Mouse (Mus musculus) small intestine, adult 2 months (tissue): ENCODE results near the gene Selplg. TPM values are rescaled to one million over a fixed set of nuclear protein-coding genes. Genes with fewer than 3 reads are reported as not detected.

Source experiments
- H3K27ac ChIP-seq: fragments of 200-500 bp; 2 replicates; pipeline ENCODE4 v1.5.1; 2012; ENCODE audit warnings: low read depth, low read length, control low read depth, inconsistent platforms; ENCODE audit not compliant: insufficient read depth
- H3K27me3 ChIP-seq: fragments of 200-500 bp; 2 replicates; pipeline ENCODE4 v1.6.1; 2012; ENCODE audit warnings: mild to moderate bottlenecking, moderate library complexity, low read length, inconsistent platforms; ENCODE audit not compliant: control insufficient read depth, insufficient read depth
- H3K36me3 ChIP-seq: fragments of 200-500 bp; 2 replicates; pipeline ENCODE4 v1.6.1; 2012; ENCODE audit warnings: mild to moderate bottlenecking, low read length, control low read depth, inconsistent platforms; ENCODE audit not compliant: control insufficient read depth, insufficient read depth
- H3K4me1 ChIP-seq: fragments of 200-500 bp; 2 replicates; pipeline ENCODE4 v1.6.1; 2012; ENCODE audit warnings: low read length, inconsistent platforms, mixed read lengths; ENCODE audit not compliant: control insufficient read depth, insufficient read depth, insufficient read length
- H3K4me3 ChIP-seq: fragments of 200-500 bp; 2 replicates; pipeline ENCODE4 v1.5.1; 2012; ENCODE audit warnings: low read depth, mild to moderate bottlenecking, control low read depth, inconsistent platforms, low read length, moderate library complexity
- CTCF ChIP-seq: fragments of 200-500 bp; IDR thresholded peaks from 2 replicates; pipeline ENCODE4 v1.5.1; 2012; ENCODE audit warnings: low read depth, mild to moderate bottlenecking, control low read depth, inconsistent platforms, low read length, moderate library complexity, mixed read lengths; ENCODE audit not compliant: insufficient replicate concordance, insufficient read length; ENCODE audit errors: extremely low read depth
- POLR2A ChIP-seq: fragments of 200-500 bp; IDR thresholded peaks from 2 replicates; pipeline ENCODE4 v1.6.1; 2012; ENCODE audit warnings: low read depth, mild to moderate bottlenecking, control low read depth, inconsistent platforms, low read length, moderate library complexity
- WGBS: fragments of 180-500 bp; shearing (Covaris S2); methylation state at CpG from one replicate; pipeline ENCODE4 v1.1.7; 2018; 5-methylcytosine and 5-hydroxymethylcytosine counted together
- polyA plus RNA-seq: library from polyadenylated mRNA; depleted of rRNA; stranded (reverse); fragments of >200 nt; gene quantifications from 2 replicates; pipeline ENCODE4 v1.2.3, GENCODE M21; 2012

Selplg gene
- polyA plus RNA-seq, 1 experiment = 52.3 TPM

DNA sequence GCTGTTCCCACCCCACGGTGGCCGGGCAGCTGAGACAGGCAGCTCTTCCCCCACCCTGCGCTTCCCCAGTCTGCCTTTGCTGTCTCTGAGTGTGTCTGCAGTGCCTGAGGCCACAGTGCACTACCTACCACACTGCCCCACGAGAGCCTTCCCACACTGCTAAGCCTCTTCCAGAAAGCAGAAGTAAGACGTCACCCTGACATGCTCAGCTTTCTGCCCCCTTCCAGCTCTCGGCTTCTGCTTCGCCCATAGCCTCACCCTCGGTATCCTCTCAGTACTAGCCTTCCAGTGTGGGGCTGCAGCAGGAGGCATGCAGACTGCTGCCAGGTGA is 55.6 kb downstream of the Selplg start:
- H3K36me3 ChIP-seq = peaks cover 33% of the 10 kb centered on the region
- WGBS = 74% methylated on average over 8 of the region's 8 CpGs
- no peak overlapping the region for H3K4me3 ChIP-seq
- peak overlapping the region; percentile 62 for H3K27ac ChIP-seq
- TF ChIP-seq CTCF (no peak), POLR2A (no peak)
- H3K27me3 ChIP-seq = no peaks in the 10 kb centered on the region
- H3K4me1 ChIP-seq = peaks cover 12% of the 10 kb centered on the region; the same call in 1 of the 2 replicates

GRCm38 (mm10) chr5:113776128-113776895 is 56.1 kb downstream of the Selplg start:
- Histone ChIP-seq H3K4me3 (no peak overlapping the region), H3K27ac (peak overlapping the region; percentile 62), H3K36me3 (peaks cover 33% of the 10 kb centered on the region), H3K27me3 (no peaks in the 10 kb centered on the region), H3K4me1 (peaks cover 12% of the 10 kb centered on the region; the same call in 1 of the 2 replicates)
- 69% methylated on average over 15 of the region's 15 CpGs for WGBS
- no peak for TF ChIP-seq POLR2A
- TF ChIP-seq CTCF = no peak

- TF ChIP-seq POLR2A (no peak), CTCF (no peak)
- H3K4me1 ChIP-seq = peaks cover 12% of the 10 kb centered on the region; the same call in 1 of the 2 replicates
- H3K27me3 ChIP-seq = no peaks in the 10 kb centered on the region
- H3K27ac ChIP-seq = no peak overlapping the region
- no peak overlapping the region for H3K4me3 ChIP-seq
- H3K36me3 ChIP-seq = peaks cover 33% of the 10 kb centered on the region
- 91% methylated on average over 10 of the region's 10 CpGs for WGBS
Observed at GRCm38 (mm10) chr5:113775585-113775984, 56.9 kb downstream of the Selplg start.

GRCm38 (mm10) chr5:113773664-113774063 is 58.8 kb downstream of the Selplg start:
- no peak overlapping the region for H3K27ac ChIP-seq
- H3K27me3 ChIP-seq = no peaks in the 10 kb centered on the region
- TF ChIP-seq POLR2A = no peak
- TF ChIP-seq CTCF = peak; percentile 98
- H3K4me1 ChIP-seq = peaks cover 12% of the 10 kb centered on the region; the same call in 1 of the 2 replicates
- H3K36me3 ChIP-seq = peaks cover 33% of the 10 kb centered on the region
- peak overlapping the region; percentile 89 for H3K4me3 ChIP-seq
- WGBS = under 1% methylated on average over 7 of the region's 7 CpGs

DNA sequence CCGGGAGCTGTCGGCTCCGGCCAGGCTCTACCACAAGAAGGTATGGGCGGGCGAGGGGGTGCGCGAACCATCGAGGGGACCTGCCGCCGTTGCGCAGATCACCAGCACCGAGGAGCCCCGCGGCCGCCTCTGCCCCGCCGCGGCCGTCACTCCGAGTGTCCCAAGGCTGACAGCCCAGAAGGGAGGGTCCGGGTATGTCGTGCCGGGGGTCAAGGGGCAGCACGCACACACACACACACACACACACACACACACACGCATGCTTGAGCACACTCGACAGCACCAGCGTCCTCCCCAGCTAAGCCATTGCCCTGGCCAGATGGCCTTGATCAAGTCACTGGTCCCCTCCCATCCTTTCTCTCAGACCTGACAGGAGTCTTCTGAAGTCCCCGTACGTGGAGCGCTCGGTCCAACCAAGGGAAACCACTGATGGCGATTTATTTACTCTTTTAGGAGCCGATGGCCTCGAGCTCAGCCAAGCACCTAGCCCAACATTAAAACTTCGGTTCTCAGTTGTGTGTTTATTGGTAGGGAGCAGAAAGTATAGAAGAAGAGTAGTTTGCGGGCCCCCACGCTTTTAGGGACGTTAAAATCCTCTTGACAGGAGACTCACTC is 59.4 kb downstream of the Selplg start:
- H3K36me3 ChIP-seq = peaks cover 30% of the 10 kb centered on the region
- peak overlapping the region; percentile 13; the same call in 1 of the 2 replicates for H3K27ac ChIP-seq
- TF ChIP-seq CTCF (no peak), POLR2A (no peak)
- peak overlapping the region; percentile 89 for H3K4me3 ChIP-seq
- no peaks in the 10 kb centered on the region for H3K27me3 ChIP-seq
- under 1% methylated on average over 38 of the region's 38 CpGs for WGBS
- peaks cover 12% of the 10 kb centered on the region; the same call in 1 of the 2 replicates for H3K4me1 ChIP-seq

DNA sequence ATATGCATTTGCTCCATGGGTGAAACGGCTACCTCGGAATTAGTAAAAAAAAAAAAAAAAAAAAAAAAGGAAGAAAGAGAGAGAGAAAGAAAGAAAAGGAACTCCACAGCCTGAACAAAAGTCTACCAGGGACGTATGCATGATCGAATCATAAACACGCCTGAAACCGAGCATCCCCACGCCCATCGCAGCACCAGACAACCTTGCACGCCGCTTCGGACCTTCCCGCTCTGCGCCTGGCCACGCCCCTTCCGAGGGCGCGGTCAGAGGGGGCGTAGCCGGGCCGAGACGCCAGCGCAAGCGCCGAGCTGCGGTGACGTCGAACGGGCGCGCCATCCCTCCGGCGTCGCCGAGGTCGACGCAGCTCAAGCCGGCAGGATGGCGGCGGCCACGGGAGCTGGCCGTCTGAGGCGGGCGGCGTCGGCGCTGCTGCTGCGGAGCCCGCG is 60.0 kb downstream of the Selplg start, which contains the start of the genes Sart3 and Iscu:
Gene Sart3 (minus strand): TSS at position 61 of the 446 bp plus-strand sequence.
Gene Iscu (plus strand): TSS at position 299 of the 446 bp plus-strand sequence.
- Histone ChIP-seq H3K27me3 (no peaks in the 10 kb centered on the region), H3K36me3 (peaks cover 28% of the 10 kb centered on the region), H3K4me3 (peak within 1 kb of the TSS; percentile 89), H3K4me1 (peaks cover 12% of the 10 kb centered on the region; the same call in 1 of the 2 replicates), H3K27ac (peak within 1 kb of the TSS; percentile 94)
- WGBS = under 1% methylated on average over 49 of the region's 49 CpGs
- TF ChIP-seq CTCF (no peak), POLR2A (peak; percentile 56; the same call in 1 of the 2 replicates)
